30 mouse cellular contexts compared by ENCODE assay signal in the genomic region with DNA sequence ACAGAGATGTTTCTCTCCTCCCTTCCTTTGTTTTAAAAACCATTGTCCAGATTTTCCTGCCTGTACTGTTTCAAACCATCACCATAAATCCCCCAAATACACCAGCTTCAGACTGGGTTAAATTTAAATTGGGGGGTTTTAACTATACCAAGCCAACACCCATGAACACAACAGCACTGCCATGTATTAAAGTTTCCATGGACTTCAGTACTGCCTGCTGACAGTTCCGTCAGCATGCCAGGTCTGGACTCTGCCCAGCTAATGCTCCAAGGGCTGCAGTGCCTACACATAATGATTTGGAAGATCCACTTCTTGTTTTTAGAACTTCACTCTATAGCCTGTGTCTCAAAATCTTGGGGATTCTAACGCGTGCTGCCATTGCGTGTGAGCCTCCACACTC. TPM values are rescaled to one million over a fixed set of nuclear protein-coding genes. Genes with fewer than 3 reads are reported as not detected.
A peak's percentile ranks its signal among the peaks of the same experiment; 100 is the strongest.
DNase-seq lines count a peak whose midpoint lies in the region; ATAC-seq and TF ChIP-seq lines count a peak whose summit lies in the region.
"Had no signal": no experiment of that assay in that cellular context is flagged by ENCODE, and none has a peak within 500 bp of the region (broad histone marks: within the 10 kb centered on the region; RNA-seq: fewer than 3 reads in every experiment).

No protein-coding gene starts in this region.

- H3K27ac ChIP-seq in embryonic facial prominence, embryonic 13.5 days = no peak overlapping the region
- no peak overlapping the region for H3K27ac ChIP-seq in embryonic facial prominence, embryonic 10.5 days (replicated peaks)
- peak overlapping the region; percentile 25; the same call in 1 of the 2 replicates for H3K27ac ChIP-seq in kidney, postnatal 0 days
- H3K27ac ChIP-seq in kidney, embryonic 14.5 days (ENCODE audit: low read depth, low read length) = no peak overlapping the region
- 0 out of 2 replicates have a peak overlapping the region, but pooled peaks have one; percentile 31 for H3K27ac ChIP-seq in stomach, embryonic 15.5 days
- no peak overlapping the region for H3K27ac ChIP-seq in stomach, postnatal 0 days (replicated peaks)
- H3K27ac ChIP-seq in stomach, embryonic 16.5 days (ENCODE audit: low read length) = peak overlapping the region; percentile 24; the same call in 1 of the 2 replicates
- H3K27ac ChIP-seq: embryonic facial prominence, embryonic 12.5 days; forebrain, embryonic 10.5 days; heart, embryonic 13.5 days; hindbrain, embryonic 10.5 days; hindbrain, embryonic 15.5 days; liver, embryonic 15.5 days; lung, embryonic 15.5 days; midbrain, embryonic 13.5 days had no signal

- no peak for TF ChIP-seq CTCF in kidney, postnatal 0 days (IDR thresholded peaks at IDR 0.05; ENCODE audit: low read depth)
- no peak for TF ChIP-seq CTCF in stomach, postnatal 0 days (IDR thresholded peaks at IDR 0.05; ENCODE audit: low read depth)

- H3K9ac ChIP-seq in embryonic facial prominence, embryonic 13.5 days = 0 out of 2 replicates have a peak overlapping the region, but pooled peaks have one; percentile 21
- H3K9ac ChIP-seq in kidney, postnatal 0 days (ENCODE audit: low read depth, low read length) = no peak overlapping the region
- no peak overlapping the region for H3K9ac ChIP-seq in kidney, embryonic 14.5 days (ENCODE audit: low read depth, low read length)
- H3K9ac ChIP-seq in stomach, embryonic 15.5 days = no peak overlapping the region
- no peak overlapping the region for H3K9ac ChIP-seq in stomach, postnatal 0 days (ENCODE audit: low read length)
- no peak overlapping the region for H3K9ac ChIP-seq in stomach, embryonic 16.5 days (ENCODE audit: low read length)
- H3K9ac ChIP-seq: embryonic facial prominence, embryonic 12.5 days; forebrain, postnatal 0 days; heart, embryonic 13.5 days; hindbrain, embryonic 15.5 days; liver, embryonic 15.5 days; lung, embryonic 15.5 days; midbrain, embryonic 13.5 days had no signal

- WGBS in embryonic facial prominence, embryonic 13.5 days = 94% methylated on average over 4 of the region's 4 CpGs
- 94% methylated on average over 4 of the region's 4 CpGs for WGBS in embryonic facial prominence, embryonic 10.5 days
- WGBS in kidney, postnatal 0 days = 83% methylated on average over 4 of the region's 4 CpGs
- WGBS in kidney, embryonic 14.5 days = 94% methylated on average over 4 of the region's 4 CpGs
- 93% methylated on average over 4 of the region's 4 CpGs for WGBS in stomach, embryonic 15.5 days
- WGBS in stomach, postnatal 0 days = 94% methylated on average over 4 of the region's 4 CpGs
- WGBS in stomach, embryonic 16.5 days = 90% methylated on average over 4 of the region's 4 CpGs

- H3K36me3 ChIP-seq in embryonic facial prominence, embryonic 13.5 days = peaks cover 91% of the 10 kb centered on the region
- H3K36me3 ChIP-seq in embryonic facial prominence, embryonic 10.5 days (replicated peaks) = peaks cover 100% of the 10 kb centered on the region
- peaks cover 49% of the 10 kb centered on the region for H3K36me3 ChIP-seq in kidney, postnatal 0 days (ENCODE audit: insufficient read depth, low read length)
- peaks cover 87% of the 10 kb centered on the region for H3K36me3 ChIP-seq in kidney, embryonic 14.5 days (ENCODE audit: control insufficient read depth, insufficient read depth, low read length)
- peaks cover 57% of the 10 kb centered on the region for H3K36me3 ChIP-seq in stomach, embryonic 15.5 days
- H3K36me3 ChIP-seq in stomach, postnatal 0 days (ENCODE audit: control insufficient read depth, insufficient read depth, low read length) = peaks cover 47% of the 10 kb centered on the region
- H3K36me3 ChIP-seq in stomach, embryonic 16.5 days (ENCODE audit: control insufficient read depth, insufficient read depth, low read length) = peaks cover 27% of the 10 kb centered on the region

- no peak for ATAC-seq in embryonic facial prominence, embryonic 13.5 days (ENCODE audit: insufficient number of reproducible peaks, insufficient read depth, low FRiP score, low TSS enrichment, low read depth)
- no peak for ATAC-seq in kidney, postnatal 0 days (replicated peaks; ENCODE audit: low FRiP score, low read depth)
- ATAC-seq in kidney, embryonic 14.5 days (ENCODE audit: low FRiP score, low TSS enrichment) = no peak
- ATAC-seq in stomach, embryonic 15.5 days (ENCODE audit: insufficient read depth, low FRiP score, low read depth) = no peak
- ATAC-seq in stomach, postnatal 0 days (ENCODE audit: low FRiP score, low TSS enrichment) = no peak
- ATAC-seq in stomach, embryonic 16.5 days (ENCODE audit: insufficient read depth, low FRiP score) = peak; percentile 52; the same call in 1 of the 2 replicates
- ATAC-seq: activated CD4-positive, CD25-positive, alpha-beta regulatory T cell, adult 4 months; forebrain, postnatal 0 days; midbrain, embryonic 13.5 days had no signal

- TF ChIP-seq EP300 in stomach, postnatal 0 days (optimal IDR thresholded peaks at IDR 0.05) = no peak

- no peaks in the 10 kb centered on the region for H3K27me3 ChIP-seq in embryonic facial prominence, embryonic 13.5 days
- H3K27me3 ChIP-seq in embryonic facial prominence, embryonic 10.5 days (replicated peaks; ENCODE audit: low read depth, poor library complexity, severe bottlenecking) = no peaks in the 10 kb centered on the region
- no peaks in the 10 kb centered on the region for H3K27me3 ChIP-seq in kidney, postnatal 0 days (ENCODE audit: insufficient read depth, low read length)
- no peaks in the 10 kb centered on the region for H3K27me3 ChIP-seq in kidney, embryonic 14.5 days (ENCODE audit: control insufficient read depth, insufficient read depth, low read length)
- H3K27me3 ChIP-seq in stomach, embryonic 15.5 days (replicated peaks) = no peaks in the 10 kb centered on the region
- H3K27me3 ChIP-seq in stomach, postnatal 0 days (ENCODE audit: control insufficient read depth, insufficient read depth, low read length) = no peaks in the 10 kb centered on the region
- no peaks in the 10 kb centered on the region for H3K27me3 ChIP-seq in stomach, embryonic 16.5 days (ENCODE audit: control insufficient read depth, insufficient read depth, low read length)
- H3K27me3 ChIP-seq: CH12.LX; embryonic facial prominence, embryonic 12.5 days; heart, embryonic 13.5 days; hindbrain, embryonic 15.5 days; liver, embryonic 15.5 days; lung, embryonic 15.5 days; megakaryocyte, embryonic 14.5 days; midbrain, embryonic 13.5 days had no signal

- DNase-seq in embryonic facial prominence, embryonic 10.5 days (ENCODE audit: low spot score) = no peak
- DNase-seq in kidney, postnatal 0 days (ENCODE audit: low spot score) = no peak
- DNase-seq in stomach, postnatal 0 days (ENCODE audit: low spot score) = no peak
- DNase-seq in heart, postnatal 4 days = no peak
- DNase-seq: adrenal gland, postnatal 10 days; cerebellum, adult 9-10 months; cerebellum, postnatal 36 days; forebrain, postnatal 0 days; gastrocnemius, postnatal 10 days; heart, postnatal 10 days; left cerebral cortex, postnatal 4 days; liver; lung, postnatal 36 days; thymus, adult 18-20 months; thymus, postnatal 25 days had no signal

- H3K9me3 ChIP-seq in embryonic facial prominence, embryonic 13.5 days = no peaks in the 10 kb centered on the region
- peaks cover 10% of the 10 kb centered on the region; the same call in 1 of the 2 replicates for H3K9me3 ChIP-seq in embryonic facial prominence, embryonic 10.5 days
- no peaks in the 10 kb centered on the region for H3K9me3 ChIP-seq in kidney, postnatal 0 days (replicated peaks; ENCODE audit: low read length)
- H3K9me3 ChIP-seq in kidney, embryonic 14.5 days (ENCODE audit: control insufficient read depth, low read length) = peaks cover 3% of the 10 kb centered on the region; the same call in 1 of the 2 replicates
- no peaks in the 10 kb centered on the region for H3K9me3 ChIP-seq in stomach, embryonic 15.5 days
- no peaks in the 10 kb centered on the region; the same call in 1 of the 2 replicates for H3K9me3 ChIP-seq in stomach, postnatal 0 days (ENCODE audit: control insufficient read depth, low read length)
- H3K9me3 ChIP-seq in stomach, embryonic 16.5 days (replicated peaks; ENCODE audit: control insufficient read depth, low read length) = 0 out of 2 replicates have a peak, but pooled peaks cover 4% of the 10 kb centered on the region
- H3K9me3 ChIP-seq: heart, embryonic 13.5 days; hindbrain, embryonic 15.5 days; liver, embryonic 15.5 days; lung, embryonic 15.5 days had no signal

- H3K4me3 ChIP-seq in embryonic facial prominence, embryonic 13.5 days = no peak overlapping the region
- H3K4me3 ChIP-seq in embryonic facial prominence, embryonic 10.5 days = no peak overlapping the region
- no peak overlapping the region for H3K4me3 ChIP-seq in kidney, postnatal 0 days (replicated peaks; ENCODE audit: low read depth, low read length)
- H3K4me3 ChIP-seq in kidney, embryonic 14.5 days (ENCODE audit: low read length) = no peak overlapping the region
- H3K4me3 ChIP-seq in stomach, embryonic 15.5 days (replicated peaks) = no peak overlapping the region
- H3K4me3 ChIP-seq in stomach, postnatal 0 days (ENCODE audit: low read depth, low read length) = no peak overlapping the region
- no peak overlapping the region for H3K4me3 ChIP-seq in stomach, embryonic 16.5 days (replicated peaks; ENCODE audit: low read length)
- H3K4me3 ChIP-seq: embryonic facial prominence, embryonic 12.5 days; forebrain, embryonic 10.5 days; heart, embryonic 13.5 days; hindbrain, embryonic 10.5 days; hindbrain, embryonic 15.5 days; liver, embryonic 15.5 days; lung, embryonic 15.5 days; megakaryocyte, embryonic 14.5 days; midbrain, embryonic 13.5 days had no signal

- 0 out of 2 replicates have a peak, but pooled peaks cover 10% of the 10 kb centered on the region for H3K4me1 ChIP-seq in embryonic facial prominence, embryonic 13.5 days
- H3K4me1 ChIP-seq in embryonic facial prominence, embryonic 10.5 days = 0 out of 2 replicates have a peak, but pooled peaks cover 8% of the 10 kb centered on the region
- H3K4me1 ChIP-seq in kidney, postnatal 0 days (replicated peaks; ENCODE audit: insufficient read depth, low read length) = peaks cover 7% of the 10 kb centered on the region; the same call in 1 of the 2 replicates
- no peaks in the 10 kb centered on the region for H3K4me1 ChIP-seq in kidney, embryonic 14.5 days (ENCODE audit: control insufficient read depth, insufficient read depth, low read length)
- no peaks in the 10 kb centered on the region for H3K4me1 ChIP-seq in stomach, embryonic 15.5 days
- 0 out of 2 replicates have a peak, but pooled peaks cover 2% of the 10 kb centered on the region for H3K4me1 ChIP-seq in stomach, postnatal 0 days (replicated peaks; ENCODE audit: control insufficient read depth, insufficient read depth)
- no peaks in the 10 kb centered on the region for H3K4me1 ChIP-seq in stomach, embryonic 16.5 days (ENCODE audit: control insufficient read depth, insufficient read depth, low read length)
- H3K4me1 ChIP-seq: embryonic facial prominence, embryonic 12.5 days; forebrain, embryonic 10.5 days; hindbrain, embryonic 10.5 days; hindbrain, embryonic 15.5 days; lung, embryonic 15.5 days; midbrain, embryonic 13.5 days had no signal

- no peak overlapping the region for H3K4me2 ChIP-seq in embryonic facial prominence, embryonic 13.5 days
- H3K4me2 ChIP-seq in kidney, postnatal 0 days (ENCODE audit: low read length) = no peak overlapping the region
- H3K4me2 ChIP-seq in kidney, embryonic 14.5 days (replicated peaks; ENCODE audit: low read depth, low read length) = no peak overlapping the region
- no peak overlapping the region for H3K4me2 ChIP-seq in stomach, embryonic 15.5 days
- H3K4me2 ChIP-seq in stomach, postnatal 0 days (replicated peaks; ENCODE audit: low read depth) = no peak overlapping the region
- H3K4me2 ChIP-seq in stomach, embryonic 16.5 days (ENCODE audit: low read depth, low read length) = no peak overlapping the region
- H3K4me2 ChIP-seq: embryonic facial prominence, embryonic 12.5 days; heart, embryonic 13.5 days; hindbrain, embryonic 15.5 days; liver, embryonic 15.5 days; lung, embryonic 15.5 days; midbrain, embryonic 13.5 days had no signal

RNA-seq across cellular contexts. Expression of a gene that starts 8.7 kb away (rescaled TPM):
- polyA plus RNA-seq in embryonic facial prominence, embryonic 13.5 days (2015; fragmentation: Nextera tagmentation; extraction: Ambion mirVana) = 403 and 406 TPM in 2 replicates
- 405 and 415 TPM in 2 replicates for polyA plus RNA-seq in embryonic facial prominence, embryonic 10.5 days (2016; fragmentation: Nextera tagmentation; extraction: Ambion mirVana)
- 483 and 497 TPM in 2 replicates for polyA plus RNA-seq in kidney, postnatal 0 days (2015; fragmentation: Nextera tagmentation; extraction: Ambion mirVana)
- 493 and 617 TPM in 2 replicates for polyA plus RNA-seq in kidney, embryonic 14.5 days (2014; fragmentation: Nextera tagmentation; extraction: Ambion mirVana)
- 476 and 493 TPM in 2 replicates for polyA plus RNA-seq in stomach, embryonic 15.5 days (2015; fragmentation: Nextera tagmentation; extraction: Ambion mirVana)
- 530 and 563 TPM in 2 replicates for polyA plus RNA-seq in stomach, postnatal 0 days (2015; fragmentation: Nextera tagmentation; extraction: Ambion mirVana)
- polyA plus RNA-seq in stomach, embryonic 16.5 days (2015; fragmentation: Nextera tagmentation; extraction: Ambion mirVana) = 451 and 475 TPM in 2 replicates
- 100 to 1,000 TPM; 182 to 189 TPM for total RNA-seq in heart, postnatal 4 days (2021)

RNA-seq across cellular contexts. Expression of a gene that starts 31.4 kb away (rescaled TPM):
- 0.18 TPM in 1 of 2 replicates, not detected in the other for polyA plus RNA-seq in embryonic facial prominence, embryonic 13.5 days (2015; fragmentation: Nextera tagmentation; extraction: Ambion mirVana)
- 0.11 TPM in 1 of 2 replicates, not detected in the other for polyA plus RNA-seq in embryonic facial prominence, embryonic 10.5 days (2016; fragmentation: Nextera tagmentation; extraction: Ambion mirVana)
- polyA plus RNA-seq in kidney, postnatal 0 days (2015; fragmentation: Nextera tagmentation; extraction: Ambion mirVana) = 2.3 and 2.7 TPM in 2 replicates
- polyA plus RNA-seq in kidney, embryonic 14.5 days (2014; fragmentation: Nextera tagmentation; extraction: Ambion mirVana) = 0.70 and 1.0 TPM in 2 replicates
- polyA plus RNA-seq in stomach, embryonic 15.5 days (2015; fragmentation: Nextera tagmentation; extraction: Ambion mirVana) = 10.4 and 11.4 TPM in 2 replicates
- polyA plus RNA-seq in stomach, postnatal 0 days (2015; fragmentation: Nextera tagmentation; extraction: Ambion mirVana) = 12.7 and 14.2 TPM in 2 replicates
- polyA plus RNA-seq in stomach, embryonic 16.5 days (2015; fragmentation: Nextera tagmentation; extraction: Ambion mirVana) = 11.9 and 13.8 TPM in 2 replicates
- not detected for total RNA-seq in heart, postnatal 4 days (2021)
- total RNA-seq: CH12.LX; left cerebral cortex, postnatal 4 days had no signal
- polyA plus RNA-seq: forebrain, embryonic 10.5 days; forebrain, postnatal 0 days; midbrain, embryonic 13.5 days had no signal

Comparison
In these comparisons a context has a peak if more than half of its experiments do, and no peak if none do; other contexts are left out.
1. H3K27ac ChIP-seq: peak in kidney, postnatal 0 days (single experiment), stomach, embryonic 15.5 days (single experiment) and stomach, embryonic 16.5 days (single experiment); none in embryonic facial prominence, embryonic 13.5 days (single experiment), embryonic facial prominence, embryonic 10.5 days (single experiment), kidney, embryonic 14.5 days (single experiment) and stomach, postnatal 0 days (single experiment).